Comparison of ENCODE assay signal across 10 mouse cellular contexts in the genomic region with DNA sequence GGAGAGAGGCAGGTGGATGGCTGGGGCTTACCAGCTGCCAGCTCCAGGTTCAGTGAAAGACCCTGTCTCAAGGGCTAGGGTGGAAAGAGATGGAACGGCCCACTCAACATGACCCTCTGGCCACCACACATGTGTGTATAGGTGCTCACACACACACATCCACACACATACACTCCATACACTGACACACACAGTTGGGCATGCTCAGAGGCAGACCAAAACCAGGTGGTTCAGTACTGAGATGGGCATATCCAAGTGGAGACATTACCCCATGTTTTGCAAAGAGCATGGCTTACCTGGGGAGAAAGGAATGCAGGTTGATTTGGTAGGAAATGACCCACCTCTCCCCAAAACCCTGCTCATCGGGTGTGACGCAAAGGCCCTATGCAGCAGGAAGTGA.
DNase-seq lines count a peak whose midpoint lies in the region; ATAC-seq and TF ChIP-seq lines count a peak whose summit lies in the region.
"Had no signal": no experiment of that assay in that cellular context is flagged by ENCODE, and none has a peak within 500 bp of the region (broad histone marks: within the 10 kb centered on the region; RNA-seq: fewer than 3 reads in every experiment).

No protein-coding gene starts in this region.

- H3K27ac ChIP-seq in hindbrain, postnatal 0 days, result no peak overlapping the region
- H3K27ac ChIP-seq in hindbrain, embryonic 11.5 days (ENCODE audit: low read depth, low read length), result no peak overlapping the region
- H3K27ac ChIP-seq in forebrain, embryonic 14.5 days (ENCODE audit: low read depth, low read length), result peak overlapping the region; percentile 68; the same call in 1 of the 2 replicates
- H3K27ac ChIP-seq in limb, embryonic 14.5 days (replicated peaks; ENCODE audit: low read depth, low read length), result peak overlapping the region; percentile 85
- H3K27ac ChIP-seq in thymus, adult 2 months (ENCODE audit: control insufficient read depth, insufficient read depth, low read length), result no peak overlapping the region

- H3K4me1 ChIP-seq in hindbrain, postnatal 0 days (ENCODE audit: insufficient read depth, low read length), result no peaks in the 10 kb centered on the region
- no peaks in the 10 kb centered on the region for H3K4me1 ChIP-seq in hindbrain, embryonic 11.5 days (replicated peaks; ENCODE audit: control insufficient read depth, insufficient read depth, low read length)
- H3K4me1 ChIP-seq in E14TG2a.4 (replicated peaks; ENCODE audit: low read depth, low read length), result peaks cover 7% of the 10 kb centered on the region
- peaks cover 12% of the 10 kb centered on the region for H3K4me1 ChIP-seq in forebrain, embryonic 14.5 days (ENCODE audit: control insufficient read depth, insufficient read depth, low read length)
- H3K4me1 ChIP-seq in limb, embryonic 14.5 days (ENCODE audit: control insufficient read depth, insufficient read depth, low read length), result peaks cover 30% of the 10 kb centered on the region
- no peaks in the 10 kb centered on the region for H3K4me1 ChIP-seq in thymus, adult 2 months (replicated peaks; ENCODE audit: control insufficient read depth, insufficient read depth, low read length)

- 0 out of 2 replicates have a peak, but pooled peaks cover under 1% of the 10 kb centered on the region for H3K9me3 ChIP-seq in hindbrain, postnatal 0 days (ENCODE audit: low read length)
- no peaks in the 10 kb centered on the region for H3K9me3 ChIP-seq in hindbrain, embryonic 11.5 days (ENCODE audit: control insufficient read depth, low read length)
- H3K9me3 ChIP-seq in E14TG2a.4 (ENCODE audit: low read length), result no peaks in the 10 kb centered on the region
- H3K9me3 ChIP-seq in forebrain, embryonic 14.5 days (replicated peaks; ENCODE audit: control insufficient read depth, low read length), result no peaks in the 10 kb centered on the region
- H3K9me3 ChIP-seq in limb, embryonic 14.5 days (ENCODE audit: control insufficient read depth, low read length), result no peaks in the 10 kb centered on the region

- no peaks in the 10 kb centered on the region for H3K36me3 ChIP-seq in hindbrain, postnatal 0 days (ENCODE audit: insufficient read depth, low read length)
- no peaks in the 10 kb centered on the region for H3K36me3 ChIP-seq in hindbrain, embryonic 11.5 days (ENCODE audit: control insufficient read depth, insufficient read depth, low read length)
- H3K36me3 ChIP-seq in E14TG2a.4 (ENCODE audit: insufficient read depth, low read length), result no peaks in the 10 kb centered on the region
- no peaks in the 10 kb centered on the region for H3K36me3 ChIP-seq in forebrain, embryonic 14.5 days (ENCODE audit: control insufficient read depth, insufficient read depth, low read length)
- H3K36me3 ChIP-seq in limb, embryonic 14.5 days (ENCODE audit: control insufficient read depth, insufficient read depth, low read length), result no peaks in the 10 kb centered on the region
- H3K36me3 ChIP-seq in thymus, adult 2 months (ENCODE audit: control insufficient read depth, insufficient read depth, low read length), result no peaks in the 10 kb centered on the region

- H3K4me3 ChIP-seq in hindbrain, postnatal 0 days (ENCODE audit: low read length), result no peak overlapping the region
- H3K4me3 ChIP-seq in hindbrain, embryonic 11.5 days (ENCODE audit: low read depth, low read length), result no peak overlapping the region
- H3K4me3 ChIP-seq in E14TG2a.4 (replicated peaks; ENCODE audit: low read length), result peak overlapping the region; percentile 52; the same call in 1 of the 2 replicates
- H3K4me3 ChIP-seq in forebrain, embryonic 14.5 days (ENCODE audit: low read depth, low read length), result no peak overlapping the region
- no peak overlapping the region for H3K4me3 ChIP-seq in limb, embryonic 14.5 days (replicated peaks; ENCODE audit: low read length)
- no peak overlapping the region for H3K4me3 ChIP-seq in thymus, adult 2 months (ENCODE audit: control insufficient read depth, insufficient read depth, low read length)

- no peak for TF ChIP-seq POLR2A in limb, embryonic 14.5 days (IDR thresholded peaks at IDR 0.05; ENCODE audit: borderline replicate concordance, extremely low read depth, insufficient read depth, insufficient read length)
- no peak for TF ChIP-seq POLR2A in thymus, adult 2 months (IDR thresholded peaks at IDR 0.05; ENCODE audit: control insufficient read depth, extremely low read depth, insufficient read depth, low read length, poor library complexity)

- ATAC-seq in hindbrain, postnatal 0 days, result 0 out of 2 replicates have a peak, but pooled peaks have one; percentile 22
- ATAC-seq in hindbrain, embryonic 11.5 days (ENCODE audit: low FRiP score), result no peak
- ATAC-seq in forebrain, embryonic 14.5 days, result peak; percentile 30; the same call in 1 of the 2 replicates
- no peak; the same call in 1 of the 2 replicates for ATAC-seq in limb, embryonic 14.5 days (ENCODE audit: low FRiP score, low read depth)
- ATAC-seq: inflammation-experienced regulatory T-cells, adult 6 months; Patski had no signal

- H3K4me2 ChIP-seq in hindbrain, postnatal 0 days (ENCODE audit: low read depth, low read length), result peak overlapping the region; percentile 11; the same call in 1 of the 2 replicates
- H3K4me2 ChIP-seq in hindbrain, embryonic 11.5 days (replicated peaks; ENCODE audit: low read depth, low read length), result no peak overlapping the region
- no peak overlapping the region for H3K4me2 ChIP-seq in forebrain, embryonic 14.5 days (ENCODE audit: low read length)
- H3K4me2 ChIP-seq in limb, embryonic 14.5 days (replicated peaks; ENCODE audit: low read depth, low read length, severe bottlenecking), result peak overlapping the region; percentile 33

- 80% methylated on average over 3 of the region's 3 CpGs for WGBS in hindbrain, postnatal 0 days
- WGBS in hindbrain, embryonic 11.5 days, result 90% methylated on average over 3 of the region's 3 CpGs
- 80% methylated on average over 3 of the region's 3 CpGs for WGBS in forebrain, embryonic 14.5 days
- 21% methylated on average over 3 of the region's 3 CpGs for WGBS in limb, embryonic 14.5 days
- WGBS in thymus, adult 2 months, result 73% methylated on average over 3 of the region's 3 CpGs

- no peak overlapping the region for H3K9ac ChIP-seq in hindbrain, postnatal 0 days (replicated peaks; ENCODE audit: low read length)
- H3K9ac ChIP-seq in hindbrain, embryonic 11.5 days (ENCODE audit: low read depth, low read length), result no peak overlapping the region
- no peak overlapping the region for H3K9ac ChIP-seq in forebrain, embryonic 14.5 days (ENCODE audit: low read length)
- no peak overlapping the region for H3K9ac ChIP-seq in limb, embryonic 14.5 days (ENCODE audit: low read depth, low read length, severe bottlenecking)

- no peak for DNase-seq in hindbrain, postnatal 0 days (ENCODE audit: low spot score)
- no peak for DNase-seq in hindbrain, embryonic 11.5 days (ENCODE audit: low spot score)
- no peak for DNase-seq in forebrain, embryonic 14.5 days (ENCODE audit: low spot score)
- no peak for DNase-seq in limb, embryonic 14.5 days (ENCODE audit: low spot score)
- DNase-seq in spleen, postnatal 14 days (ENCODE audit: low spot score in 2 of 2), result no peak
- DNase-seq in thymus, adult 2 months, result no peak

- H3K27me3 ChIP-seq in hindbrain, postnatal 0 days (ENCODE audit: insufficient read depth, low read length), result no peaks in the 10 kb centered on the region
- H3K27me3 ChIP-seq in hindbrain, embryonic 11.5 days (ENCODE audit: control insufficient read depth, insufficient read depth, low read length), result no peaks in the 10 kb centered on the region
- peaks cover 23% of the 10 kb centered on the region for H3K27me3 ChIP-seq in E14TG2a.4 (ENCODE audit: insufficient read depth, low read length)
- H3K27me3 ChIP-seq in forebrain, embryonic 14.5 days (replicated peaks; ENCODE audit: control insufficient read depth, insufficient read depth, low read length), result no peaks in the 10 kb centered on the region
- H3K27me3 ChIP-seq in limb, embryonic 14.5 days (ENCODE audit: control insufficient read depth, insufficient read depth, low read length), result no peaks in the 10 kb centered on the region
- no peaks in the 10 kb centered on the region for H3K27me3 ChIP-seq in thymus, adult 2 months (ENCODE audit: control insufficient read depth, insufficient read depth, low read length)
- H3K27me3 ChIP-seq: CH12.LX, Patski had no signal

- no peak for TF ChIP-seq CTCF in hindbrain, postnatal 0 days (IDR thresholded peaks at IDR 0.05; ENCODE audit: low read depth)
- no peak for TF ChIP-seq CTCF in E14TG2a.4 (conservative IDR thresholded peaks at IDR 0.05; ENCODE audit: low read length)
- TF ChIP-seq CTCF in thymus, adult 2 months (IDR thresholded peaks at IDR 0.05; ENCODE audit: borderline replicate concordance, control insufficient read depth, extremely low read depth, insufficient read depth, low read length, poor library complexity), result no peak

Comparison
In these comparisons a context has a peak if more than half of its experiments do, and no peak if none do; other contexts are left out.
1. ATAC-seq: peak in hindbrain, postnatal 0 days (single experiment) and forebrain, embryonic 14.5 days (single experiment); none in hindbrain, embryonic 11.5 days (single experiment) and limb, embryonic 14.5 days (single experiment).
2. H3K4me2 ChIP-seq: peak in hindbrain, postnatal 0 days (single experiment) and limb, embryonic 14.5 days (single experiment); none in hindbrain, embryonic 11.5 days (single experiment) and forebrain, embryonic 14.5 days (single experiment).
3. H3K27ac ChIP-seq: peak in forebrain, embryonic 14.5 days (single experiment) and limb, embryonic 14.5 days (single experiment); none in hindbrain, postnatal 0 days (single experiment), hindbrain, embryonic 11.5 days (single experiment) and thymus, adult 2 months (single experiment).